Mouse (Mus musculus): ENCODE data around the gene Tcirg1.

DNA sequence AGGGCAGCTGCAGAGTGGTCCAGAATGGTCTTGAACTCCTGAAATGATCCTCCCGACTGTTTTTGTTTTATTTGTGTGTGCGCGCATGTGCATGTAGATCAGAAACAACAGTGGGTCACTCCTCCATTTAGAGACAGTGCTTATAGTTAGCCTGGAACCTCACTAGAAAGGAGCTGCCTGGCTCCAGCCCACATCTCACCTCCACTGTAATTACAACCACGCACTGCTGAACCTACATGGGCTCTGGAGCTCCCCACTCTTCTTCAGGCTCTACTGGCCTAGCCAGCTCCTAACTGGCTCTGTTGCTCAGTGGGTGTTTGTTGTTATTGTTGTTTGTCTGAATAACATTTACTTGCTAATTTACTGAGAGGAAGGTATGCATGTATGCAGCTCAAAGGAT is 7.3 kb downstream of the Tcirg1 start:
- TF ChIP-seq CTCF (conservative IDR thresholded peaks at IDR 0.05; ENCODE audit: insufficient read depth, insufficient read length, low read depth, low read length) (no peak), POLR2A (IDR thresholded peaks at IDR 0.05; ENCODE audit: low read depth, low read length) (no peak)
